Mouse (Mus musculus): ENCODE measurements around the gene Ip6k3. TPM values are rescaled to one million over a fixed set of nuclear protein-coding genes. Genes with fewer than 3 reads are reported as not detected.

Gene Ip6k3
- total RNA-seq, 2 experiments from 2014 or later = not detected

GRCm38 (mm10) chr17:27129819-27130218 is 37.8 kb downstream of the Ip6k3 start:
- ATAC-seq (replicated peaks; ENCODE audit: low FRiP score, low TSS enrichment, poor library complexity, severe bottlenecking) = no peak

GRCm38 (mm10) chr17:27129291-27129690 is 38.3 kb downstream of the Ip6k3 start:
- no peak for ATAC-seq (replicated peaks; ENCODE audit: low FRiP score, low TSS enrichment, poor library complexity, severe bottlenecking)

GRCm38 (mm10) chr17:27128189-27128588 is 39.4 kb downstream of the Ip6k3 start:
- ATAC-seq (replicated peaks; ENCODE audit: low FRiP score, low TSS enrichment, poor library complexity, severe bottlenecking) = no peak

GRCm38 (mm10) chr17:27126974-27127373 is 40.6 kb downstream of the Ip6k3 start:
- no peak for ATAC-seq (replicated peaks; ENCODE audit: low FRiP score, low TSS enrichment, poor library complexity, severe bottlenecking)

GRCm38 (mm10) chr17:27125669-27126202 is 41.9 kb downstream of the Ip6k3 start:
- ATAC-seq (replicated peaks; ENCODE audit: low FRiP score, low TSS enrichment, poor library complexity, severe bottlenecking) = no peak

- peak; percentile 63 for ATAC-seq (replicated peaks; ENCODE audit: low FRiP score, low TSS enrichment, poor library complexity, severe bottlenecking)
Observed at GRCm38 (mm10) chr17:27125185-27125584, 42.4 kb downstream of the Ip6k3 start.

GRCm38 (mm10) chr17:27123813-27124375 is 43.7 kb downstream of the Ip6k3 start:
- no peak for ATAC-seq (replicated peaks; ENCODE audit: low FRiP score, low TSS enrichment, poor library complexity, severe bottlenecking)

- no peak for ATAC-seq (replicated peaks; ENCODE audit: low FRiP score, low TSS enrichment, poor library complexity, severe bottlenecking)
Observed at GRCm38 (mm10) chr17:27123103-27123502, 44.5 kb downstream of the Ip6k3 start.

- ATAC-seq (replicated peaks; ENCODE audit: low FRiP score, low TSS enrichment, poor library complexity, severe bottlenecking) = no peak
Observed at GRCm38 (mm10) chr17:27122701-27123100, 44.9 kb downstream of the Ip6k3 start.

GRCm38 (mm10) chr17:27121781-27122180 is 45.8 kb downstream of the Ip6k3 start:
- no peak for ATAC-seq (replicated peaks; ENCODE audit: low FRiP score, low TSS enrichment, poor library complexity, severe bottlenecking)

- ATAC-seq (replicated peaks; ENCODE audit: low FRiP score, low TSS enrichment, poor library complexity, severe bottlenecking) = no peak
Observed at GRCm38 (mm10) chr17:27121266-27121665, 46.3 kb downstream of the Ip6k3 start.

- no peak for ATAC-seq (replicated peaks; ENCODE audit: low FRiP score, low TSS enrichment, poor library complexity, severe bottlenecking)
Observed at GRCm38 (mm10) chr17:27120561-27121024, 47.0 kb downstream of the Ip6k3 start.

- no peak for ATAC-seq (replicated peaks; ENCODE audit: low FRiP score, low TSS enrichment, poor library complexity, severe bottlenecking)
Observed at GRCm38 (mm10) chr17:27119954-27120353, 47.6 kb downstream of the Ip6k3 start.

- no peak for ATAC-seq (replicated peaks; ENCODE audit: low FRiP score, low TSS enrichment, poor library complexity, severe bottlenecking)
Observed at GRCm38 (mm10) chr17:27119540-27119895, 48.1 kb downstream of the Ip6k3 start.

- ATAC-seq (replicated peaks; ENCODE audit: low FRiP score, low TSS enrichment, poor library complexity, severe bottlenecking) = no peak
Observed at GRCm38 (mm10) chr17:27118676-27119539, 48.7 kb downstream of the Ip6k3 start.

GRCm38 (mm10) chr17:27110072-27110471 is 57.5 kb downstream of the Ip6k3 start:
- no peak for ATAC-seq (replicated peaks; ENCODE audit: low FRiP score, low TSS enrichment, poor library complexity, severe bottlenecking)

- no peak for ATAC-seq (replicated peaks; ENCODE audit: low FRiP score, low TSS enrichment, poor library complexity, severe bottlenecking)
Observed at GRCm38 (mm10) chr17:27107936-27108335, 59.7 kb downstream of the Ip6k3 start.

GRCm38 (mm10) chr17:27106745-27107144 is 60.9 kb downstream of the Ip6k3 start:
- ATAC-seq (replicated peaks; ENCODE audit: low FRiP score, low TSS enrichment, poor library complexity, severe bottlenecking) = 0 out of 2 replicates have a peak, but pooled peaks have one; percentile 7

- peak; percentile 27; the same call in 1 of the 2 replicates for ATAC-seq (replicated peaks; ENCODE audit: low FRiP score, low TSS enrichment, poor library complexity, severe bottlenecking)
Observed at GRCm38 (mm10) chr17:27105698-27106470, 61.7 kb downstream of the Ip6k3 start.

- no peak for ATAC-seq (replicated peaks; ENCODE audit: low FRiP score, low TSS enrichment, poor library complexity, severe bottlenecking)
Observed at GRCm38 (mm10) chr17:27101675-27102074, 65.9 kb downstream of the Ip6k3 start.

Data from megakaryocyte-erythroid progenitor cell, adult 5-6 weeks (primary cell).